Mouse (Mus musculus) layer of hippocampus, adult 2 months (tissue): ENCODE measurements around the gene Sec63. TPM values are rescaled to one million over a fixed set of nuclear protein-coding genes. Genes with fewer than 3 reads are reported as not detected.

Experiments used
- DNase-seq, 2 experiments: peaks; one replicate each; pipeline ENCODE4 v3.0.0; 2022; ENCODE audit warnings: low spot score in 2 of 2
- H3K27ac ChIP-seq: fragments of 200-600 bp; 2 replicates; pipeline ENCODE4 v1.8.1; 2022
- H3K4me3 ChIP-seq: fragments of 200-600 bp; 2 replicates; pipeline ENCODE4 v1.8.1; 2022; ENCODE audit warnings: mild to moderate bottlenecking
- CTCF ChIP-seq: fragments of 200-600 bp; conservative IDR thresholded peaks from 2 replicates; pipeline ENCODE4 v1.8.1; 2022; ENCODE audit warnings: antibody characterized with exemption, mild to moderate bottlenecking, moderate library complexity
- total RNA-seq, 2 experiments: library from RNA; stranded (reverse); gene quantifications; 2 replicates each; pipeline ENCODE4 v1.2.3; 2021

Sec63 gene
- total RNA-seq, 2 experiments from 2014 or later: 51.1 to 55.6 TPM

DNA sequence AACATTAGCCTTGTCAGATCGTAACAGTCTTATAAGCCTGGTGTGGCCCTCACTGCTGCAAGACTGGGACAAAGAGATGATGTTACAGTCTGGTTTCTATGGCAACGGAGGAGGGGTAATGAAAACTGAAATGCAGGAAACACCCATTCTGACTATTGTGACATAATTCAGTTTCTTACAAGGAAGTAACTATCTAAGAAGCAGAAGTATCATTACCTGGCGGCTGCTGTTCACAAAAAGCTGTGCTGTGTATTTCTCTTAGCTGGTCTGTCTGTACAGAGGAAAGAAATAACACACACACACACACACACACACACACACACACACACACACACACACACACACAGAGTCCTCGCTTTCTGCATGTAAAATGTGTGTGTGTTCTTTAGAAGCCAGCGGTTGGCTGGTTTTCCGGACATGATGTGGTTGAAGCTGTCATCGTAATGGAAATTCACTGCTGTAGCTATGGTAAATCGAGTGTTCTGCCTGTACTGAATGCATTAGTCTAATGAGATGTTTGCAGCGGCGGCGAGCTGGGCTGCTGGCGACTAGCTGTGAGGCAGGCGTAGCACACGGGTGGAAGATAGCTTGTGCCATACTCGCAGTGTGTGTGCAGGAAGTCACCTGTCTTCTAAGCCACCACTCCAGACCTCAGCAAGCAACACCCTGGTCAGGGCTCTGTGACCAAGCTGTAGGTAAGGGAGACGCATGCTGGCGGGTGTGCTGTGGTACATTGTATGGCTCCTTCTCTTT lies 99.0 kb downstream of the Sec63 start, which contains the start of gene Scml4:
Scml4 (plus strand) TSS at position 212 of the 753 bp plus-strand sequence.
- DNase-seq: peak; percentile 17 to 42
- H3K27ac ChIP-seq: peak within 1 kb of the TSS; percentile 44; the same call in 1 of the 2 replicates
- TF ChIP-seq CTCF: no peak
- H3K4me3 ChIP-seq: peak within 1 kb of the TSS; percentile 44

GRCm38 (mm10) chr10:42861446-42861845 lies 100.2 kb downstream of the Sec63 start:
- Histone ChIP-seq H3K4me3 (no peak overlapping the region), H3K27ac (no peak overlapping the region)
- TF ChIP-seq CTCF: no peak
- no peak for DNase-seq

DNA sequence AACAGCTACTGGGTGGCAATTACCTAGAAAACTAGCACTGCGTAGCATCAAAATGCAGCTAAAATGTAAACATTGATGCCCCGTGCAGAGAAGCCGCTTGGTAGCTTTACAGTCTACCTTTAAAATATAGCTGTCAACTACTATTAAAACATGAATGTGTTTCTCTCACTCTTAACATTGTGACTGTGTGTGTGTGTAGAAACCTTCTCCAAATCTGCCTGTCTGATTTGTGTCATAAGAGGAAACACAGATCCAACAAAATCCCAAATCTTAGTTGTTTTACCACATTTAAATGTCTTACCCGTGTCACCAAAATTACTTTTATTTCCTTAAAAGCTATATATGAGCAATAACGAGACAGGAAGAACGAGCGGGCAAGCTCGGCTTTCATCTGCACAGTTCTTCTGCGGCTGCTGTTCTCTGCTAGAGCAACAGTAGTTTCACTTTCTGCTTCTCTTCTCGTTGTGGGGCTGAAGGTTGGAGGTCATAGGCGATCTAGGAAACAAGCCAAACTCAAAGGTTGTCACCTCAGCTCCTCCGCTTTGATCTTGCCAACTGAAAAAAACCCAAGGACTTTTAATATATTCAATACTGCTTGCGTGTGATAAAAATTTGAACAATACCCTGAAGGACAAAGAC lies 100.9 kb downstream of the Sec63 start:
- Histone ChIP-seq H3K27ac (peak overlapping the region; percentile 18; the same call in 1 of the 2 replicates), H3K4me3 (peak overlapping the region; percentile 19; the same call in 1 of the 2 replicates)
- TF ChIP-seq CTCF: no peak
- DNase-seq: no peak

- Histone ChIP-seq H3K27ac (no peak overlapping the region), H3K4me3 (peak overlapping the region; percentile 19; the same call in 1 of the 2 replicates)
- no peak for DNase-seq
- no peak for TF ChIP-seq CTCF
Measured at GRCm38 (mm10) chr10:42862806-42863205, 101.5 kb downstream of the Sec63 start.

DNA sequence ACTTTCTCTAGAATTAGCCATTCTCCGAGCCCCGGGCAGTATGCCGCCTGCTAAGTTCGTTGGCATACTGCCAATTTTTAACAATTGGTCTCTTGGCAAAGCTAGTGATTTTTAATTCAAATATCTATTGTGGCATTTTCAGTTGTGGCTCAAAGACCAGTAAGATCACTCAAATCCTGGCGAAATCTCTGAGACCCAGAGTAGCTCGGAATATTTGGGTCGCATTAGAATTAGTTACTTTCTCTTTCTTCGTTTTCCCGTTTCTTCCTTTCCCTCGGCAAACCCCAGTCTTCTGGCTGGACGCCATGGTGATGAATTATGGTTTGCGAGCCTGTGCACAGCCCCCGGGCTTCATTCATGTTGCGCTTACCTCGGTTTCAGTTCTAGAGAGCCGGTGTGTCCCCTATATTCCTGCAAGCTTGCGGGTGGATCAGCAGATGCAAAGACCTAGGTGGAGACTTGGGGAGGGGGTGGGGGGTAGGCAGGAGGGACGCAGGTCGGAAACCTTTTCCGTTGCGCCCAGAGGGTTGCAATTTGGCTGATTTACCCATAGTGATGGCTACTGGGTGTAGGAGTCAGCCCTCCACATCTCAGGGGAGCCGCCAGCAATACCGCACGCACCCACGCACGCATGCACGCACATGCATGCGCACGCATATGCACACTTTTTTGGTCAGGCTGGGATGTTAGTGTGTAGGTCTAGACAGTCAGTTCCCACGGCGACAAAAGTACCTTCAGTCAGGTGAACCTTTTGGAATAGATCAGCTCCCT lies 102.5 kb downstream of the Sec63 start:
- Histone ChIP-seq H3K4me3 (peak overlapping the region; percentile 59), H3K27ac (peak overlapping the region; percentile 57)
- DNase-seq: peak; percentile 35 to 47
- TF ChIP-seq CTCF: no peak

- TF ChIP-seq CTCF: no peak
- DNase-seq: no peak
- Histone ChIP-seq H3K4me3 (no peak overlapping the region; the same call in 1 of the 2 replicates), H3K27ac (peak overlapping the region; percentile 57; the same call in 1 of the 2 replicates)
Measured at GRCm38 (mm10) chr10:42864696-42865095, 103.4 kb downstream of the Sec63 start.

DNA sequence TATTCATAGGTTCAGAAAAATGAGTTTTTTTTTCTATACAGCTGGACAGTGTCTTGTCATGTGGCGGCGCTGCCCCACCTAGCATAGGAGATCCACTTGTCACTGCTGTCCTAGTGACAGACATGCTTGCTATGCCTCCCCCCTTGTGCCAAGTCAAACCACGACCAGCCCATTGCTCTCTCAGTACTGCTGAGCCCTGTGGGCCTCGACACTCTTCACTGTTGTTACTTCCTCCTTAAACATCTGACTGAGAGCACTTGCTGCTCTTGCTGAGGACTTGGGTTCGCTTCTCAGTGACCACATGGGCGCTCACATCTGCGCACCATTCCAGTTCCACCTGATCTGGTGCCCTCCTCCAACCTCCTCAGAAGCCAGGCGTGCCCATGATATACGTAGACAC lies 107.1 kb downstream of the Sec63 start:
- DNase-seq: no peak
- TF ChIP-seq CTCF: no peak
- Histone ChIP-seq H3K4me3 (no peak overlapping the region), H3K27ac (no peak overlapping the region)

DNA sequence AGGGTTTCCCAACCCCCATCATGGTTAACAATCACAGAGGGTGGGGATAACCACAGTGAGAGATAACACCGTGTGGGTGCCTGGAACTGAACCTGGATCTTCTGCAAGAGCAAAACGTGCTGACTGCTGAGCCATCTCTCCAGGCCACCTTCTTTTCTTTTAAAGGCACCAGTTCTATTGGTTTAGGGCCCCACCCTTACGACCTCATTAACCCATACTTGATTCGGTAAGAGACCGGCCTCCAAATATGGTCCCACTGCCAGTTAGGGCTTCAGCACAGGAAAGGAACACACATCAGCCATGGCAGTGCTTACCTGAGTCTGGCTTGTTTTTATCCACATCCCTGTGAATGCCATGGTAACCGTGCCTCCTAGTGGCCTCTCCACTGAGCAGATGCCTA lies 108.2 kb downstream of the Sec63 start:
- DNase-seq: no peak
- Histone ChIP-seq H3K27ac (no peak overlapping the region), H3K4me3 (no peak overlapping the region)
- TF ChIP-seq CTCF: no peak

GRCm38 (mm10) chr10:42872269-42873010 lies 111.1 kb downstream of the Sec63 start:
- DNase-seq: peak in 1 of 2 experiments; percentile 5
- no peak overlapping the region; the same call in 1 of the 2 replicates for H3K27ac ChIP-seq

DNA sequence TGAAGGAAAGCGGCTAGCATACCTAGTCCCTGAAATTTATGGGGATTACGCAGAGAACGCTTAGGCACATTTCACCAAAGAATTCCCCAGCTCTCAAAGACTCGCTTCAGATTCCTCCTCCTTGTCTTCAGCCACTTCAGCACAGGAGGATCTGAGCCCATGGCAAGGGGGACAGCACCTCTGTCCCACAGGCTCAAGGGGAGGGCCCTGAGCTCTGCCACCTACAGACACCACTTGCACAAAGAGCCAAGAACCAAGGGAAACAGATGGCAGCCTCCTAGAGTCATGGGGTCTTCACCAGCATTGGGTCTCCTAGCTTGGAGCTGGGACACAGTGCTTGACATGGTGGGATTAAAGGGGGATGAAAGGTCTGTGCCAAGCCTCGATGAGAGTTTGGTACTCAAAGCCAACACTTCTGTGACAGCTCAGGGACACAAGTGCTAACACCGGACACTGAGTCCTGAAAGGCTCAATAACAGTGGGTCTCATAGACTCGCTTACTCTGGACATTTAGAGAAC lies 111.8 kb downstream of the Sec63 start:
- Histone ChIP-seq H3K27ac (no peak overlapping the region), H3K4me3 (no peak overlapping the region)
- no peak for DNase-seq
- TF ChIP-seq CTCF: no peak

More at GRCm38 (mm10) chr10:42872269-42873010, 111.1 kb downstream of the Sec63 start:
- no peak overlapping the region for H3K4me3 ChIP-seq
- TF ChIP-seq CTCF: no peak

DNA sequence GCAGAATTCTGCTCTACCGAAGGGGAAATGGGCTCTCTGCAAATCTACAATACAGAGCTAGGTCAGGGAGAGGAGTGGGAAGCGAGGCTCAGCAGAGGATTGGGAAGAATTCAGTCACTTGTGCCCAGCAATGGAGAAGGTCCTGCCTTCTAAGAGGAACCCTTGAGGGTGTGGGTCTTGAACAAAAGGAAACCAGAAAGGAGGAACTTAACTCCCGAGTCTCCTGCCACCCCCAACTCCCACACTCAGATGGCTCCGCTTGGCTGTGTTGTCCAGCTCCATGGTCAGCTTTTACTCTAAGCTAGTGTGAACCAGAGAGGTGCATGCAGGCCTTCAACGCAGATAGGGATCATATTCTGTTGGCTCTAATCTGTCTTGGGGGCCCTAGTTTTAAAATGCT lies 114.9 kb downstream of the Sec63 start:
- no peak overlapping the region for H3K27ac ChIP-seq
- no peak overlapping the region for H3K4me3 ChIP-seq
- TF ChIP-seq CTCF: no peak
- no peak for DNase-seq

DNA sequence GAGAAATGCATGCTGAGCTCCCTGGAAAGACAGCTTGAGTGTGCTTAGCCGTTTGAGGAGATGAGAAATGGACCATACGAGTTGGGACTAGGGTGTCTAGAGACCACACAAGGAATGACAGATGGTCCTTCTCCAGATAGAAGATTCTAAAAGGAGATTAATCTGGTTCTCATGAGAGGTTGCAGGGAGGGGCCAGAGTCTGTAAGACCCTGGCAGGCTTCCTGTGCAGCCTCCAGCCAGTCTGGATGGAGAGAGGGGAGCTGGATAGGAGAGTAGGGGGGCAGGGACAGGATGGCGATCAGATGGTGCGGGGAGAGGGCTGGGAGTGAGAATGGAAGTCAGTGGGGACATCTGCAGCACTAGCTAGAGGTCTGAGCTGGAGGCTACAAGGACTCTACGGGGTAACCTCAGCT lies 118.0 kb downstream of the Sec63 start:
- no peak overlapping the region for H3K27ac ChIP-seq
- H3K4me3 ChIP-seq: no peak overlapping the region
- no peak for DNase-seq
- TF ChIP-seq CTCF: no peak
